Comparison of ENCODE assay signal across 19 mouse cellular contexts in the genomic region with DNA sequence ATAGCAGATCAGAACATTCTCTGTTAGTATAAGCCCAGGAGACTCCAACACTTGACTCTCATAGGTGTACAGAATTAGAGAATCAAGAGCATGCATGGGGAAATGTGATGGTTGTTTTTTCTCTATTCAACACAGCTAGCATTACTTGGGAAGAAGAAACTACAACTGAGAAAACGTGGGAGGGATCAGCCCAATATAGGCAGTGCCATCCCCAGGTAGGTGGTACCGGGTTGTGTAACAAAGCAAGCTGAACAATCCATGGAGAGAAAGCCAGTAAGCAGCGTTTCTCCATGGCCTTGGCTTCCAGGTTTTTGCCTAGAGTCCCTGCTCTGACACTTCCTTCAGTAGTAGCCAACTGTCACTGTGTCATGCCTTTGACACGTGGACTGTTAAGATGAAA. TPM values are rescaled to one million over a fixed set of nuclear protein-coding genes. Genes with fewer than 3 reads are reported as not detected.
"Had no signal": no experiment of that assay in that cellular context is flagged by ENCODE, and none has a peak within 500 bp of the region (broad histone marks: within the 10 kb centered on the region; RNA-seq: fewer than 3 reads in every experiment).

No protein-coding gene starts in this region.

- H3K27ac ChIP-seq: liver, embryonic 15.5 days; lung, embryonic 15.5 days; macrophage; midbrain, embryonic 13.5 days; midbrain, embryonic 15.5 days; neural tube, embryonic 12.5 days; stomach, embryonic 15.5 days; stomach, postnatal 0 days had no signal

- DNase-seq: liver, postnatal 0 days; lung, adult 2 months; lung, postnatal 14 days; lung, postnatal 36 days; right cerebral cortex, postnatal 14 days; thymus, adult 18-20 months; thymus, postnatal 14 days; thymus, postnatal 36 days had no signal

- ATAC-seq: liver, postnatal 0 days; lung, postnatal 0 days; midbrain, embryonic 13.5 days; midbrain, embryonic 15.5 days had no signal

- H3K4me3 ChIP-seq: liver, embryonic 15.5 days; lung, embryonic 15.5 days; megakaryocyte, embryonic 14.5 days; midbrain, embryonic 13.5 days; midbrain, embryonic 15.5 days; neural tube, embryonic 12.5 days; stomach, embryonic 15.5 days had no signal

RNA-seq across cellular contexts. Expression of gene Sdcbp2, which starts 33.8 kb away (rescaled TPM):
- total RNA-seq: midbrain, postnatal 0 days had no signal
